Mouse (Mus musculus) hindbrain, embryonic 12.5 days (tissue): ENCODE results near the gene Ak1. TPM values are rescaled to one million over a fixed set of nuclear protein-coding genes. Genes with fewer than 3 reads are reported as not detected.

ENCODE experiments used
- ATAC-seq: fragments of 200-750 bp; cut with Nextera tagmentation; 2 replicates; pipeline ENCODE4 v1.8.0; 2017; ENCODE audit warnings: moderate TSS enrichment; ENCODE audit not compliant: low FRiP score
- H3K27ac ChIP-seq: fragments of 300-500 bp; sonication (generic); 2 replicates; pipeline ENCODE4 v1.5.1; 2016; ENCODE audit warnings: mild to moderate bottlenecking
- H3K27me3 ChIP-seq: fragments of 300-500 bp; sonication (generic); 2 replicates; pipeline ENCODE4 v1.6.1; 2016; ENCODE audit warnings: mild to moderate bottlenecking
- H3K36me3 ChIP-seq: fragments of 300-500 bp; sonication (generic); 2 replicates; pipeline ENCODE4 v1.6.1; 2016; ENCODE audit warnings: mild to moderate bottlenecking
- H3K4me1 ChIP-seq: fragments of 300-500 bp; sonication (generic); 2 replicates; pipeline ENCODE4 v1.6.1; 2016
- H3K4me2 ChIP-seq: fragments of 300-500 bp; sonication (generic); replicated peaks from 2 replicates; pipeline ENCODE4 v1.6.1; 2016; ENCODE audit warnings: mild to moderate bottlenecking
- H3K4me3 ChIP-seq: fragments of 300-500 bp; sonication (generic); 2 replicates; pipeline ENCODE4 v1.5.1; 2016; ENCODE audit warnings: mild to moderate bottlenecking
- H3K9ac ChIP-seq: fragments of 300-500 bp; sonication (generic); 2 replicates; pipeline ENCODE4 v1.6.1; 2016; ENCODE audit warnings: mild to moderate bottlenecking, moderate library complexity
- H3K9me3 ChIP-seq: fragments of 300-500 bp; sonication (generic); replicated peaks from 2 replicates; pipeline ENCODE4 v1.6.1; 2016; ENCODE audit warnings: mild to moderate bottlenecking
- WGBS: fragments of 180-500 bp; shearing (Covaris S2); methylation state at CpG from one replicate; pipeline ENCODE4 v1.1.7; 2016; 5-methylcytosine and 5-hydroxymethylcytosine counted together
- polyA plus RNA-seq: library from polyadenylated mRNA; unstranded; fragments of >200 nt; fragmentation: Nextera tagmentation; extraction: Ambion mirVana; gene quantifications from 2 replicates; pipeline ENCODE4 v1.2.1, GENCODE M21; 2016

The Ak1 gene
- polyA plus RNA-seq, 1 experiment from 2014 or later = 40.4 TPM

GRCm38 (mm10) chr2:32631737-32632394 is 10.3 kb downstream of the Ak1 start:
- peak; percentile 20; the same call in 1 of the 2 replicates for ATAC-seq
- H3K27ac ChIP-seq = peak overlapping the region; percentile 35; the same call in 1 of the 2 replicates
- H3K4me3 ChIP-seq = no peak overlapping the region
- H3K4me2 ChIP-seq = no peak overlapping the region
- 51% methylated on average over 7 of the region's 7 CpGs for WGBS
- H3K9me3 ChIP-seq = no peaks in the 10 kb centered on the region
- no peaks in the 10 kb centered on the region for H3K36me3 ChIP-seq
- no peaks in the 10 kb centered on the region; the same call in 1 of the 2 replicates for H3K27me3 ChIP-seq
- no peak overlapping the region for H3K9ac ChIP-seq
- peaks cover 32% of the 10 kb centered on the region for H3K4me1 ChIP-seq

- Histone ChIP-seq H3K4me2 (no peak overlapping the region), H3K36me3 (no peaks in the 10 kb centered on the region), H3K27me3 (no peaks in the 10 kb centered on the region; the same call in 1 of the 2 replicates), H3K4me1 (peaks cover 27% of the 10 kb centered on the region), H3K9ac (no peak overlapping the region), H3K9me3 (no peaks in the 10 kb centered on the region), H3K4me3 (no peak overlapping the region), H3K27ac (no peak overlapping the region)
- 69% methylated on average over 5 of the region's 5 CpGs for WGBS
- no peak for ATAC-seq
These were observed 12.1 kb downstream of the Ak1 start for GRCm38 (mm10) chr2:32633660-32634059.

GRCm38 (mm10) chr2:32634277-32635105 is 12.9 kb downstream of the Ak1 start:
- Histone ChIP-seq H3K4me2 (no peak overlapping the region), H3K27me3 (no peaks in the 10 kb centered on the region; the same call in 1 of the 2 replicates), H3K36me3 (no peaks in the 10 kb centered on the region), H3K9ac (no peak overlapping the region), H3K27ac (no peak overlapping the region), H3K4me1 (peaks cover 19% of the 10 kb centered on the region), H3K9me3 (no peaks in the 10 kb centered on the region), H3K4me3 (no peak overlapping the region)
- 85% methylated on average over 10 of the region's 10 CpGs for WGBS
- no peak for ATAC-seq

DNA sequence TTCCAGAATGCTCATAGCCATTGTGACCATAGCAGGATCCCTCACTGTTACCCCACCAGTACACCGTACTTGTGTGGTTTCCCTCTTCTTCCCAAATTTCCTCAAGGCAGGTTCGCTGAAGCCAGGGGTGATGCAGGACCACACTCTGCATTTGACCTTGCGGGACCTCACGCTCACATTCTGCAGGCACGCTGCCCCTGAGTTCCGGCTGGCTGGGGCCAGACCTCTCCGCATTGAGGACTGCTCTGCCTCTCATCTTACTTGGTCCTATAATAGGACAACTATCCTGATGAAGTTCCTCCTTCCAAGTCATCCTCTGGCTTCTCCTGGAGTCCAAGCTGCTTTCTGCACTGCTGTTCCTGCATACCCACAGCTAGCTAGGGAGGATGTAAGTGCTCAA is 15.1 kb downstream of the Ak1 start:
- no peaks in the 10 kb centered on the region for H3K9me3 ChIP-seq
- H3K36me3 ChIP-seq = no peaks in the 10 kb centered on the region
- WGBS = 83% methylated on average over 7 of the region's 7 CpGs
- no peak overlapping the region for H3K4me2 ChIP-seq
- no peak for ATAC-seq
- H3K27me3 ChIP-seq = no peaks in the 10 kb centered on the region
- H3K4me1 ChIP-seq = peaks cover 15% of the 10 kb centered on the region
- no peak overlapping the region for H3K9ac ChIP-seq
- H3K4me3 ChIP-seq = no peak overlapping the region
- no peak overlapping the region for H3K27ac ChIP-seq

DNA sequence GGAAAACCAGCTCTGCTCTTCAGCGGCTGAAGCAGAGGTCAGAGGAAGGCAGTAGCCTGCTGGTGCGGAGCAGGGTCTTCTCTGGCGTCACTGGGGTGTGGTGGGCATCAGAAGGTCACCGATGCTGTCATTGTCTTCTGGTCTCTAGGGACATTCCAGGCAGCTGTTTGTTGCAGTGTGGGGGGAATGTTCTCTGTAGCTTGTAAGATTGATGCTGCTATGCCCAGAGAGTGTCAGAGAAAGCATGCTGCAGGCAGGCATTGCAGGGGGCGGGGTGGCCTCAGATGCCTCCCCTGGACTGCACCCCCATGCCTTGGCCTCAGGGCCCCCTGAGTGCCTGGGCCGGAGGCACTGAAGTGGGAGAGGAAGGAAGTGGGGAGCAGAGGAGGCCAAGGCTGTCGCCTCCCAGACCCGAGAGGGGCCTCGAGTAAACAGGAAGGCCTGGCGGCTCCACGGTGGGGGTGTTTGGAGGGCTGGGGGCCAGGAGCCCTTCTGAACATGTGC is 16.3 kb downstream of the Ak1 start:
- H3K4me1 ChIP-seq = peaks cover 9% of the 10 kb centered on the region
- H3K27me3 ChIP-seq = no peaks in the 10 kb centered on the region
- H3K9ac ChIP-seq = no peak overlapping the region
- peak overlapping the region; percentile 4; the same call in 1 of the 2 replicates for H3K27ac ChIP-seq
- no peaks in the 10 kb centered on the region for H3K36me3 ChIP-seq
- 30% methylated on average over 11 of the region's 11 CpGs for WGBS
- H3K4me2 ChIP-seq = no peak overlapping the region
- no peaks in the 10 kb centered on the region for H3K9me3 ChIP-seq
- H3K4me3 ChIP-seq = no peak overlapping the region
- ATAC-seq = no peak

- H3K4me2 ChIP-seq = no peak overlapping the region
- ATAC-seq = no peak
- WGBS = 92% methylated on average over 1 of the region's 1 CpGs
- peaks cover 9% of the 10 kb centered on the region for H3K4me1 ChIP-seq
- no peak overlapping the region for H3K4me3 ChIP-seq
- no peaks in the 10 kb centered on the region for H3K27me3 ChIP-seq
- H3K9me3 ChIP-seq = no peaks in the 10 kb centered on the region
- no peaks in the 10 kb centered on the region for H3K36me3 ChIP-seq
- H3K27ac ChIP-seq = no peak overlapping the region
- H3K9ac ChIP-seq = no peak overlapping the region
These were observed 18.1 kb downstream of the Ak1 start for GRCm38 (mm10) chr2:32639632-32640031.

DNA sequence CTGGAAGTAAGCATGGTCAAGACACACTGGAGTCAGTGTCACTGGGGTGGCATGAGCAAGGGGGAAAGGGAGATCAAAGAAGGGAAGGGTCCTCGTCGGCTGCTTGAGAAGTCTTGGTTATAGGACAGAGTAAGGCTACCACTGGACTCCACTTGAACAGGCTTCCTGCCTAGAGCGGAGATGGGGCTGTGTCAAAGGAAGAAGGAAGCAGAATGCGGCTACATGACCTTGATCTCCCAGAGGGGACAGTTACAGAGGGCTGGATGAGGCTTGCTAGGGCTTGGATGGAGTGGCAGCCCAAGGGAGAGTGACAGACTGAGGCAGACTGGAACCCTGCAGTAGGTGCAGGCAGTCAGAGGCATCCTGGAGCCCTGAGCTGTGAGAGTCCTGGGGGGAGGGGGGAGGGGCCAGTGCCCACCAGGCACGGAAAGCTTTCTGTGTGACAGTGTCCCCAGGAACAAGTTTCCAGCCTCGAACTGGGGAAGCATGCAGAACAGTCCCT is 19.0 kb downstream of the Ak1 start:
- Histone ChIP-seq H3K36me3 (no peaks in the 10 kb centered on the region), H3K9me3 (no peaks in the 10 kb centered on the region), H3K27me3 (no peaks in the 10 kb centered on the region), H3K27ac (no peak overlapping the region), H3K9ac (no peak overlapping the region), H3K4me1 (peaks cover 14% of the 10 kb centered on the region), H3K4me3 (no peak overlapping the region), H3K4me2 (no peak overlapping the region)
- ATAC-seq = no peak
- 59% methylated on average over 6 of the region's 6 CpGs for WGBS

GRCm38 (mm10) chr2:32641810-32642209 is 20.3 kb downstream of the Ak1 start:
- no peak overlapping the region for H3K27ac ChIP-seq
- no peak overlapping the region for H3K4me2 ChIP-seq
- H3K9ac ChIP-seq = no peak overlapping the region
- no peak for ATAC-seq
- H3K27me3 ChIP-seq = no peaks in the 10 kb centered on the region
- no peaks in the 10 kb centered on the region for H3K36me3 ChIP-seq
- H3K4me3 ChIP-seq = no peak overlapping the region
- peaks cover 23% of the 10 kb centered on the region for H3K4me1 ChIP-seq
- H3K9me3 ChIP-seq = no peaks in the 10 kb centered on the region
- 84% methylated on average over 5 of the region's 5 CpGs for WGBS

DNA sequence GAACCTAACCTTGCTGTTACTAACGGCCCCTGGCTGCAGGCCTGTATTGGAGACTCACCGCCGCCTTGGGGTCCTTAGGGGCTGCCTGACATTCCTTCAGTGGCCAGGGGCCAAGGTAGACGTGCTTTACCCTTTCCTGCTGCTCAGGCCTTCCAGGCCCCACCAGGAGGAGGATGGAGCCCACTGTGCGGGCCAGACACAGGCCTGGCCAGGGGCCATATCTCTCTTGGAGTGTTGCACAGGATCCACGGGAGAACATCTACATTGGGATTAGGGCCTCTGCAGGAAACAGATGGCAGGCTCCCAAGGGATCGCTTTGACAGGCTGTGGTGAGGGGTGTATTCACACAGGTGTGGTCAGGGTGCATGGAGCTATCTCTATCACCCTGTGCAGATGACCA is 21.3 kb downstream of the Ak1 start:
- H3K9ac ChIP-seq = no peak overlapping the region
- no peaks in the 10 kb centered on the region for H3K36me3 ChIP-seq
- no peak overlapping the region for H3K4me3 ChIP-seq
- H3K27ac ChIP-seq = no peak overlapping the region
- H3K9me3 ChIP-seq = no peaks in the 10 kb centered on the region
- peaks cover 20% of the 10 kb centered on the region for H3K4me1 ChIP-seq
- no peaks in the 10 kb centered on the region for H3K27me3 ChIP-seq
- no peak for ATAC-seq
- no peak overlapping the region for H3K4me2 ChIP-seq
- WGBS = 74% methylated on average over 7 of the region's 7 CpGs

DNA sequence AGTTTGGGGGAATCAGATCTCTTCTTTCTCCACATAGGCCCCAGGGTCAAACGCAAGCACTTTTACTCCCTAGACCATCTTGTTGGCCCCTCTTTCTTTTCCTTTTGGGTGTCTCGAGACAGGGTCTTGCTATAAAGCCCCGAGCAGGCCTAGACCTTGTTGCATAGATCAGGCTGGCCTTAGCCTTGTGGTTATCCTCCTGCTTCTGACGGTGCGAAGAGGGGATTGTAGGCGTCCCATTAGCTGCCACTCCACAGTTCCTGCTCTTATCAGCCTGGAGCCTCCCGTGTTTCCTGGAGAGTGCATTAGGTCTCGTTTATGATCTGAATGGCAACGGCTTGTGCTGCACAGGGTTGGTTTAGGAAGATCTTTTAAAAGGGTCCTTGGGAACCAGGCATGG is 22.5 kb downstream of the Ak1 start:
- Histone ChIP-seq H3K4me2 (no peak overlapping the region), H3K9me3 (no peaks in the 10 kb centered on the region), H3K4me3 (no peak overlapping the region), H3K27ac (no peak overlapping the region), H3K27me3 (no peaks in the 10 kb centered on the region), H3K36me3 (no peaks in the 10 kb centered on the region), H3K9ac (no peak overlapping the region), H3K4me1 (peaks cover 16% of the 10 kb centered on the region)
- 83% methylated on average over 9 of the region's 9 CpGs for WGBS
- no peak for ATAC-seq

DNA sequence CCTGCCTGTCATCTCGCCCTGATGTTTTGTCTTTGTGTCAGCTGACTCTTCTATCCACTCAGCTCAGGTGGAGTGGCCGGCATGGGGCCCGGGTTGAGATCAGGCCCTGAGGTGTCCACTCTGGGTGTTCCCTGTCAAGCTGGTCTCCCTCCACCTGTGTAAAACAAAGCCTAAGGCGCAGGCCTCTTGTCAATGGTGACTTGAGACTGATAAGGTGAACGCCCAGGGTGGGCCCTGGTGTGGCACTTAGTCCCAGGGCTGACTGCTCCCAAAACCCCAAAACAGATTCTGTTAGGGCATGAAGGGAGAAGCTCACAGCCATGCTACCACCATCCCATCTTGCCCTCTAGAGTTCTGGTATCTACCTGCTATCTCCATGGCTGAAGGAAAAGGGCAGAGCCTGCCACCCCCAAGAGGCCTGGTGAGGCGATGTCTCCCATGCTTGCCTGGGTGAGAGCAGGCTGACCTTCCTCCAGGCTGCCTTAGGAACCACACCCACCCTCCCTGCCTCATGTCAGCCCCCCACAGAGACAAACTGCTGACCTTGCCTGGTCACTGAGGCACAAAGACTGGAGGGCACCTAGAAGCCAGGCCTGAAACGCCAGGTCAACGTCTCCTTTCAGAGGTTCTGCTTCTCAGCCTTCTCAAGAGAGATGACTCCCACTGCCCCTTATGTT is 23.4 kb downstream of the Ak1 start:
- ATAC-seq = no peak
- 75% methylated on average over 8 of the region's 8 CpGs for WGBS
- Histone ChIP-seq H3K9ac (no peak overlapping the region), H3K4me1 (peaks cover 16% of the 10 kb centered on the region), H3K9me3 (no peaks in the 10 kb centered on the region), H3K36me3 (no peaks in the 10 kb centered on the region), H3K4me2 (no peak overlapping the region), H3K4me3 (no peak overlapping the region), H3K27me3 (no peaks in the 10 kb centered on the region), H3K27ac (peak overlapping the region; percentile 0; the same call in 1 of the 2 replicates)

GRCm38 (mm10) chr2:32645647-32646046 is 24.1 kb downstream of the Ak1 start:
- 63% methylated on average over 3 of the region's 3 CpGs for WGBS
- H3K27ac ChIP-seq = peak overlapping the region; percentile 0; the same call in 1 of the 2 replicates

More at GRCm38 (mm10) chr2:32645647-32646046, 24.1 kb downstream of the Ak1 start:
- Histone ChIP-seq H3K4me1 (peaks cover 15% of the 10 kb centered on the region), H3K9me3 (no peaks in the 10 kb centered on the region), H3K27me3 (no peaks in the 10 kb centered on the region), H3K9ac (no peak overlapping the region), H3K4me3 (no peak overlapping the region), H3K4me2 (no peak overlapping the region), H3K36me3 (no peaks in the 10 kb centered on the region)
- ATAC-seq = no peak
